Mouse (Mus musculus) v-Abl transformed pro-B cells (cell line): Measurements from ENCODE around the gene Toe1.

Source experiments
- in situ Hi-C, 2 experiments: fragments of 400-800 bp; cut with MboI; formaldehyde crosslinking; loops; one replicate each; pipeline ENCODE4 v1.15.1; 2025; ENCODE audit not compliant: unreplicated experiment in 2 of 2

Toe1 gene

GRCm38 (mm10) chr4:116796442-116797110 is 10.9 kb downstream of the Toe1 start:
- in situ Hi-C loops: no loop called here

GRCm38 (mm10) chr4:116794273-116794672 is 13.2 kb downstream of the Toe1 start:
- in situ Hi-C loops: no loop called here

GRCm38 (mm10) chr4:116792453-116792852 is 15.0 kb downstream of the Toe1 start:
- in situ Hi-C loops: no loop called here

- in situ Hi-C loops: loop anchor here (5.0 to 10.0 kb wide), 5 partner anchors 72 to 654 kb away; partner anchors contain the start of genes 1700042G07Rik (in 2 of the 2) and Gm49337 (in 2 of the 2)
These were observed 18.5 kb downstream of the Toe1 start for GRCm38 (mm10) chr4:116788956-116789355.

- in situ Hi-C loops: loop anchor here (5.0 to 10.0 kb wide), 5 partner anchors 71 to 653 kb away; partner anchors contain the start of genes 1700042G07Rik (in 2 of the 2) and Gm49337 (in 2 of the 2)
These were observed 19.3 kb downstream of the Toe1 start for GRCm38 (mm10) chr4:116787985-116788760.

- in situ Hi-C loops: loop anchor here (5.0 to 10.0 kb wide), 5 partner anchors 69 to 652 kb away; partner anchors contain the start of genes 1700042G07Rik (in 2 of the 2) and Gm49337 (in 2 of the 2)
These were observed 20.9 kb downstream of the Toe1 start for GRCm38 (mm10) chr4:116786587-116786986.

- in situ Hi-C loops: loop anchor here (10.0 kb wide), 2 partner anchors 137 to 647 kb away; no protein-coding TSS in a partner anchor
These were observed 25.3 kb downstream of the Toe1 start for GRCm38 (mm10) chr4:116782171-116782570.

- in situ Hi-C loops: loop anchor here (10.0 kb wide), 2 partner anchors 137 to 647 kb away; no protein-coding TSS in a partner anchor
These were observed 26.1 kb downstream of the Toe1 start for GRCm38 (mm10) chr4:116781366-116781765.

- in situ Hi-C loops: loop anchor here (10.0 kb wide), 2 partner anchors 136 to 646 kb away; no protein-coding TSS in a partner anchor
These were observed 26.9 kb downstream of the Toe1 start for GRCm38 (mm10) chr4:116780541-116780940.

- in situ Hi-C loops: no loop called here
These were observed 30.4 kb downstream of the Toe1 start for GRCm38 (mm10) chr4:116777079-116777478.

- in situ Hi-C loops: no loop called here
These were observed 31.0 kb downstream of the Toe1 start for GRCm38 (mm10) chr4:116776391-116776790.

GRCm38 (mm10) chr4:116769060-116769459 is 38.4 kb downstream of the Toe1 start:
- in situ Hi-C loops: no loop called here

GRCm38 (mm10) chr4:116768510-116768909 is 38.9 kb downstream of the Toe1 start:
- in situ Hi-C loops: no loop called here

- in situ Hi-C loops: no loop called here
These were observed 43.4 kb downstream of the Toe1 start for GRCm38 (mm10) chr4:116764001-116764400.

GRCm38 (mm10) chr4:116761914-116762313 is 45.5 kb downstream of the Toe1 start:
- in situ Hi-C loops: no loop called here

- in situ Hi-C loops: no loop called here
These were observed 57.7 kb downstream of the Toe1 start for GRCm38 (mm10) chr4:116749750-116750149.
